Mouse (Mus musculus): Measurements from ENCODE around the gene Aagab. TPM values are rescaled to one million over a fixed set of nuclear protein-coding genes. Genes with fewer than 3 reads are reported as not detected.

Gene Aagab
- polyA plus RNA-seq, 2 experiments, result 12.6 to 25.9 TPM

DNA sequence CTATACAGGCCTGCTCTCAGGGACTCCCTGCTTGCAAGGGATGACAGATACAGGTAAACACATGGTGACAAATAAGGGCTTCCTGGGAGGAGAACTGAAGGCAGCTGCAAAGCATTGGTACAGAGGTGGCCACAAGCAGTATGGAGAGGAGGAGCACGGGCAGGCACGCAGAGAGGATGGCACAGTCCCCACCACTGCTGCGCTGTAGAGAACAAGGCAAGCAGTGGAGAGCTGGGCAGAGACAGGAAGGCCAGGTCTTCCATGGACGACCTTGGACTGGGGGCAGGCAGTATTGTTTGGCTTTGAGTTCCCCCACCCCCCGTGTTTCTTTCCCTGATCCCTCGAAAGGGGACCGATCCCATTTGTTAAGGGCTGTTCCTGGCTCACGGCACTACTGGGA lies 42.6 kb downstream of the Aagab start:
- no peak for TF ChIP-seq POLR2A (IDR thresholded peaks at IDR 0.05; ENCODE audit: borderline replicate concordance, extremely low read depth, insufficient read depth, insufficient read length)
- no peak for ATAC-seq (ENCODE audit: low FRiP score, low read depth)
- WGBS, result 77% methylated on average over 8 of the region's 8 CpGs
- peaks cover 51% of the 10 kb centered on the region for H3K36me3 ChIP-seq (ENCODE audit: control insufficient read depth, insufficient read depth, low read length)
- no peak overlapping the region for H3K4me2 ChIP-seq (replicated peaks; ENCODE audit: low read depth, low read length, severe bottlenecking)
- no peaks in the 10 kb centered on the region for H3K27me3 ChIP-seq (ENCODE audit: control insufficient read depth, insufficient read depth, low read length)
- peaks cover 14% of the 10 kb centered on the region; the same call in 1 of the 2 replicates for H3K4me1 ChIP-seq (ENCODE audit: control insufficient read depth, insufficient read depth, low read length)
- no peak overlapping the region for H3K27ac ChIP-seq (replicated peaks; ENCODE audit: low read depth, low read length)
- no peaks in the 10 kb centered on the region for H3K9me3 ChIP-seq (ENCODE audit: control insufficient read depth, low read length)
- no peak overlapping the region for H3K4me3 ChIP-seq (replicated peaks; ENCODE audit: low read length)
- H3K9ac ChIP-seq (ENCODE audit: low read depth, low read length, severe bottlenecking), result no peak overlapping the region
- DNase-seq (ENCODE audit: low spot score), result no peak

GRCm38 (mm10) chr9:63647581-63648519 lies 45.4 kb downstream of the Aagab start:
- DNase-seq (ENCODE audit: low spot score) (peak; percentile 28), ATAC-seq (ENCODE audit: low FRiP score, low read depth) (no peak)
- peaks cover 62% of the 10 kb centered on the region for H3K36me3 ChIP-seq (ENCODE audit: control insufficient read depth, insufficient read depth, low read length)
- no peak overlapping the region for H3K9ac ChIP-seq (ENCODE audit: low read depth, low read length, severe bottlenecking)
- no peaks in the 10 kb centered on the region for H3K9me3 ChIP-seq (ENCODE audit: control insufficient read depth, low read length)
- no peak overlapping the region for H3K4me2 ChIP-seq (replicated peaks; ENCODE audit: low read depth, low read length, severe bottlenecking)
- H3K4me1 ChIP-seq (ENCODE audit: control insufficient read depth, insufficient read depth, low read length), result peaks cover 38% of the 10 kb centered on the region
- no peak overlapping the region for H3K4me3 ChIP-seq (replicated peaks; ENCODE audit: low read length)
- 79% methylated on average over 9 of the region's 9 CpGs for WGBS
- no peaks in the 10 kb centered on the region for H3K27me3 ChIP-seq (ENCODE audit: control insufficient read depth, insufficient read depth, low read length)
- TF ChIP-seq POLR2A (IDR thresholded peaks at IDR 0.05; ENCODE audit: borderline replicate concordance, extremely low read depth, insufficient read depth, insufficient read length), result no peak
- peak overlapping the region; percentile 61 for H3K27ac ChIP-seq (replicated peaks; ENCODE audit: low read depth, low read length)

GRCm38 (mm10) chr9:63648520-63648918 lies 46.1 kb downstream of the Aagab start:
- no peaks in the 10 kb centered on the region for H3K27me3 ChIP-seq (ENCODE audit: control insufficient read depth, insufficient read depth, low read length)
- H3K9me3 ChIP-seq (ENCODE audit: control insufficient read depth, low read length), result no peaks in the 10 kb centered on the region
- WGBS, result 86% methylated on average over 9 of the region's 9 CpGs
- ATAC-seq (ENCODE audit: low FRiP score, low read depth), result no peak
- no peak overlapping the region for H3K9ac ChIP-seq (ENCODE audit: low read depth, low read length, severe bottlenecking)
- H3K4me1 ChIP-seq (ENCODE audit: control insufficient read depth, insufficient read depth, low read length), result peaks cover 44% of the 10 kb centered on the region
- DNase-seq (ENCODE audit: low spot score), result no peak
- H3K4me2 ChIP-seq (replicated peaks; ENCODE audit: low read depth, low read length, severe bottlenecking), result no peak overlapping the region
- no peak overlapping the region for H3K27ac ChIP-seq (replicated peaks; ENCODE audit: low read depth, low read length)
- peaks cover 68% of the 10 kb centered on the region for H3K36me3 ChIP-seq (ENCODE audit: control insufficient read depth, insufficient read depth, low read length)
- no peak overlapping the region for H3K4me3 ChIP-seq (replicated peaks; ENCODE audit: low read length)
- no peak for TF ChIP-seq POLR2A (IDR thresholded peaks at IDR 0.05; ENCODE audit: borderline replicate concordance, extremely low read depth, insufficient read depth, insufficient read length)

DNA sequence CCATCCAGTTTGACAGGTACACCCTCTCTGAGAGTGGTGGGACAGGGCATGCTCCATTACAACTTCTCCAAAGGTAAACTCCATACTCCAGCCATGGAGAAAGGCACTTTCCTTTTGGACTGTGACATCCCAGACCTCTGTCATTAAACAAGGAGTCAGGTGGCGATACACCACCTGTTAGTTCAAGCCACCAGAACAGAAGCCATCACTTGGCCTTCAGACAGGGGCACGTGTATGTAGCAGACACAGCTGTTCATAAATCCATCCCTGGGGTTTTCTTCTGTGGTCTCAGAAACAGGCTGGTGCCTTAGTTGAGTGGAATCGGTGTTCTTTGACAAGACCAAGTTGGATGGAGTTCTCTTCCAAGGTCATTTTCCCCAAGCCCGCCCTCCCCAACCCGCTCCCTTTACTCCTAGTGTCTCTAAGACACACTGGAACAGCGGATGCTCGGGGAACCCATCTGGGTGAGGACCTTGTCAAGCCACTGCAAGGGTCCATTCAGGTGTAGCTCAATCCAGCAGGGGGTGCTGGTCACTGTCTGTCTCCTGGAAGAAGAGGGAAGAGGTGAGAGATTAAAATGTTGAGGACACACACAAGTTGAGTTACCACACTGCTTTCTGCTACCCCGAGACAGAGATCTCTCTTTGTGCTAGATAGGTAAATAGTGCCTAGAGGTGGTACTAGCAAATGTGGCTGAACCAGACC lies 47.5 kb downstream of the Aagab start:
- Histone ChIP-seq H3K36me3 (ENCODE audit: control insufficient read depth, insufficient read depth, low read length) (peaks cover 77% of the 10 kb centered on the region), H3K27ac (replicated peaks; ENCODE audit: low read depth, low read length) (peak overlapping the region; percentile 85; the same call in 1 of the 2 replicates)

GRCm38 (mm10) chr9:63650905-63651304 lies 48.4 kb downstream of the Aagab start:
- Histone ChIP-seq H3K4me3 (replicated peaks; ENCODE audit: low read length) (no peak overlapping the region), H3K9me3 (ENCODE audit: control insufficient read depth, low read length) (no peaks in the 10 kb centered on the region), H3K27ac (replicated peaks; ENCODE audit: low read depth, low read length) (peak overlapping the region; percentile 85), H3K36me3 (ENCODE audit: control insufficient read depth, insufficient read depth, low read length) (peaks cover 77% of the 10 kb centered on the region), H3K27me3 (ENCODE audit: control insufficient read depth, insufficient read depth, low read length) (no peaks in the 10 kb centered on the region), H3K4me2 (replicated peaks; ENCODE audit: low read depth, low read length, severe bottlenecking) (no peak overlapping the region), H3K9ac (ENCODE audit: low read depth, low read length, severe bottlenecking) (no peak overlapping the region), H3K4me1 (ENCODE audit: control insufficient read depth, insufficient read depth, low read length) (peaks cover 64% of the 10 kb centered on the region)
- 61% methylated on average over 14 of the region's 14 CpGs for WGBS
- no peak for TF ChIP-seq POLR2A (IDR thresholded peaks at IDR 0.05; ENCODE audit: borderline replicate concordance, extremely low read depth, insufficient read depth, insufficient read length)
- ATAC-seq (ENCODE audit: low FRiP score, low read depth) (peak; percentile 13; the same call in 1 of the 2 replicates), DNase-seq (ENCODE audit: low spot score) (peak; percentile 18)

More for the DNA sequence above, 47.5 kb downstream of the Aagab start:
- no peak overlapping the region for H3K4me3 ChIP-seq (replicated peaks; ENCODE audit: low read length)
- H3K4me1 ChIP-seq (ENCODE audit: control insufficient read depth, insufficient read depth, low read length), result peaks cover 55% of the 10 kb centered on the region
- 81% methylated on average over 8 of the region's 8 CpGs for WGBS
- no peaks in the 10 kb centered on the region for H3K27me3 ChIP-seq (ENCODE audit: control insufficient read depth, insufficient read depth, low read length)
- H3K9me3 ChIP-seq (ENCODE audit: control insufficient read depth, low read length), result no peaks in the 10 kb centered on the region
- no peak overlapping the region for H3K4me2 ChIP-seq (replicated peaks; ENCODE audit: low read depth, low read length, severe bottlenecking)
- DNase-seq (ENCODE audit: low spot score), result no peak
- no peak for TF ChIP-seq POLR2A (IDR thresholded peaks at IDR 0.05; ENCODE audit: borderline replicate concordance, extremely low read depth, insufficient read depth, insufficient read length)
- H3K9ac ChIP-seq (ENCODE audit: low read depth, low read length, severe bottlenecking), result no peak overlapping the region
- ATAC-seq (ENCODE audit: low FRiP score, low read depth), result no peak
